Mouse (Mus musculus) hindbrain, embryonic 13.5 days (tissue): Measurements from ENCODE around the gene Igsf21. TPM values are rescaled to one million over a fixed set of nuclear protein-coding genes. Genes with fewer than 3 reads are reported as not detected.
A peak's percentile ranks its signal among the peaks of the same experiment; 100 is the strongest.

Source experiments
- ATAC-seq: fragments of 200-750 bp; cut with Nextera tagmentation; 2 replicates; pipeline ENCODE4 v1.8.0; 2017; ENCODE audit warnings: moderate TSS enrichment; ENCODE audit not compliant: low FRiP score
- H3K27ac ChIP-seq: fragments of 300-500 bp; sonication (generic); 2 replicates; pipeline ENCODE4 v1.5.1; 2015; ENCODE audit warnings: inconsistent platforms, mild to moderate bottlenecking, moderate library complexity
- H3K27me3 ChIP-seq: fragments of 300-500 bp; sonication (generic); 2 replicates; pipeline ENCODE4 v1.6.1; 2015; ENCODE audit warnings: mild to moderate bottlenecking, inconsistent platforms
- H3K36me3 ChIP-seq: fragments of 300-500 bp; sonication (generic); 2 replicates; pipeline ENCODE4 v1.6.1; 2015; ENCODE audit warnings: mild to moderate bottlenecking, inconsistent platforms
- H3K4me1 ChIP-seq: fragments of 300-500 bp; sonication (generic); replicated peaks from 2 replicates; pipeline ENCODE4 v1.6.1; 2015; ENCODE audit warnings: inconsistent platforms
- H3K4me2 ChIP-seq: fragments of 300-500 bp; sonication (generic); 2 replicates; pipeline ENCODE4 v1.6.1; 2015; ENCODE audit warnings: inconsistent platforms, mild to moderate bottlenecking, moderate library complexity
- H3K4me3 ChIP-seq: fragments of 300-500 bp; sonication (generic); 2 replicates; pipeline ENCODE4 v1.5.1; 2015; ENCODE audit warnings: mild to moderate bottlenecking, inconsistent platforms
- H3K9ac ChIP-seq: fragments of 300-500 bp; sonication (generic); 2 replicates; pipeline ENCODE4 v1.6.1; 2015; ENCODE audit warnings: mild to moderate bottlenecking, inconsistent platforms
- H3K9me3 ChIP-seq: fragments of 300-500 bp; sonication (generic); 2 replicates; pipeline ENCODE4 v1.6.1; 2016; ENCODE audit warnings: inconsistent platforms
- WGBS: fragments of 180-500 bp; shearing (Covaris S2); methylation state at CpG from one replicate; pipeline ENCODE4 v1.1.7; 2015; 5-methylcytosine and 5-hydroxymethylcytosine counted together
- polyA plus RNA-seq: library from polyadenylated mRNA; unstranded; fragments of >200 nt; fragmentation: Nextera tagmentation; extraction: Ambion mirVana; gene quantifications from 2 replicates; pipeline ENCODE4 v1.2.1, GENCODE M21; 2015

Igsf21 gene
- polyA plus RNA-seq, 1 experiment from 2014 or later: 46.4 TPM

DNA sequence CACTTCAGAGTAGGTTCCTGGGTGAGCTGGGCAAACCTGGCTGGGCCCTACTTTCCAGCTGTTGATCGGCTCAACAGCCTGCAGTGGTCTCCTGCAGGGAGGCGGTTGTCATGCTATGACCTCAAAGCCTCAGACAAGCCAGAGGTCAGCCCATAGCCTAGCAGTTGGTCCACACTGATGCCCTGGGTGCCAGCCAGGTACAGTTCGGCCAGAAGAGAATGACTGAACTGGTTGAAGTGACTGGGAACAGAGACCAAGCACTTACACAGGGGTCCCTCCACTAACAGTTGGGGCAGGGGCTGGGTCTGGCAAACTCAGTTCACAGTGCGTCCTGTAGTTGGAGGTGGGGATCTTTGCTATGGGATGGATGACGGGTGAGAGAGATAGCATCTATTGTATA is 162.5 kb downstream of the Igsf21 start:
- Histone ChIP-seq H3K4me2 (no peak overlapping the region), H3K27ac (peak overlapping the region; percentile 48), H3K27me3 (0 out of 2 replicates have a peak, but pooled peaks cover 6% of the 10 kb centered on the region), H3K9ac (no peak overlapping the region), H3K4me3 (no peak overlapping the region), H3K4me1 (peaks cover 27% of the 10 kb centered on the region), H3K9me3 (no peaks in the 10 kb centered on the region), H3K36me3 (no peaks in the 10 kb centered on the region)
- WGBS: 78% methylated on average over 5 of the region's 5 CpGs
- ATAC-seq: no peak

DNA sequence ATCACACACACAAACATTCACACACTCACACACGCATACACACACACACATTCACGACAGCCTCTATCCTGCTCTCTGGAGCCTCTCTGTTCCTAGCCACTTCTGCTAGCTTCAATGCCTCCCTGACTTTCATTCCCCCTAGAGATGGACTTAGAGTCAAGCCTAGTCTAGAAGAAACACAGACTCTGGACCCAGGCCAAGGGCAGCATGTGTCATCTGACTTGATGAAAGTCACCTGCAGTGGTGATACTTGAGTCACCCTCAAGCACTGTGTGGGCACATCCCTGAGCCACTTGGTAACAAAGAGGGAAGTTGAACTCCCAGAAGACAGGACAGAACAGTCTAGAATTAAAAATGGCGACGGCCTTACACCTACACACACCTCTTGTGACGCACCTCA is 168.2 kb downstream of the Igsf21 start:
- ATAC-seq: no peak
- Histone ChIP-seq H3K9me3 (no peaks in the 10 kb centered on the region), H3K27me3 (0 out of 2 replicates have a peak, but pooled peaks cover 9% of the 10 kb centered on the region), H3K4me2 (no peak overlapping the region), H3K36me3 (no peaks in the 10 kb centered on the region), H3K4me1 (peaks cover 32% of the 10 kb centered on the region), H3K9ac (no peak overlapping the region), H3K27ac (no peak overlapping the region), H3K4me3 (no peak overlapping the region)
- 88% methylated on average over 5 of the region's 5 CpGs for WGBS

DNA sequence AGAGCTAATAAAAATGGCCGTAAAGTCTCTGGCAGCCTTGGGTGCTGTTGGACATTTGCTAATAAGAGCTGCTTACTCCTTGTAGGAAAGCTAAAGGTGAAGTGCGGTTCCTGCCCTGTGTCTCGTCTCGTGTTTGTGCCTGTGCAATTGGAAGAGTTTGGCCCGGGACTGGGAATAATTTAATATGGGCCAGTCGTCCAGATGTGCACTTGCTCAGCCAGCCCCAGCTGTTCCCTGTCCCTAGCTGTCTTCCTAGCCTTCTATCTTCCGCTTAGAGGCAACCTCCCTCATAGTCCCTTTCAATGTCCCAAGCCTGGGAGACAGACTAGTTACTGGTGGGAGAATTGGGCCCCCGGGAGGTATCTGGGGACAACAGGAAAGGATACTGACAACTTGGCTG is 169.0 kb downstream of the Igsf21 start:
- Histone ChIP-seq H3K27ac (0 out of 2 replicates have a peak overlapping the region, but pooled peaks have one; percentile 4), H3K9ac (no peak overlapping the region), H3K36me3 (no peaks in the 10 kb centered on the region), H3K9me3 (no peaks in the 10 kb centered on the region), H3K4me2 (no peak overlapping the region), H3K27me3 (0 out of 2 replicates have a peak, but pooled peaks cover 9% of the 10 kb centered on the region), H3K4me3 (no peak overlapping the region), H3K4me1 (peaks cover 32% of the 10 kb centered on the region)
- no peak for ATAC-seq
- WGBS: 70% methylated on average over 8 of the region's 8 CpGs

DNA sequence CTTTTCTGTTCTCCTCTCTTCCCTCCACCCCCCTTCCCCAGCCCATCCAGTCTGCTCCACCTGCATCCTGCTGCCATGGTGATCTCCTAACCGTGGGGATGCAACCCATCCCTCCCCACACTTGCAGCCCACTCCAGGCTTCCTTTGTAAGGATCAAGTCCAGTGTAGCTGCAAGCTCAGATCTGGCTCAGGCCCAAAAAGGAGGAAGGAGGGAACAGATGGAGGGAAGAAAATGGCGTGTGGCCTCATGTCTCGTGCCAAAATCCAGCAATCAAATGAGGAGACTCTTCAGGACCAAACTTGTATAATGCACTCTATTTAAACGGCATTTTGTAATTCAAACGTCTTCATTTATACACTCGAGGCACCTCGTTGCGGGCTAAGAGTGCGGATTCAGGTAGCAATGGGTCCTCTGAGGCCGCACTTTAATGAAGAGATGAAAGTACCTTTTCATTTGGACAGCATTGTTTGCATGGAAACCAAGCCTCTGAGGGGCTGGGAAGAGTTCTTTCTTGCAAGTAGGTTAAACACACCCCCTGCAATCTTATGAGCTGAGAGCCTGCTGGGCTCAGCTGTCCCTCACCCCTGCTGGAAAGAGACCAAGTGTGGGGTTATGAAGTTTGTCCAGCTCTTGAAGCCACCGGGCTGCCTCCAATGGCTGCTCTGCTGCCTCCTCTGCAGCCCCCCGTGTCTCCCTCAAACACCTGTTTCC is 169.6 kb downstream of the Igsf21 start:
- H3K36me3 ChIP-seq: no peaks in the 10 kb centered on the region
- no peak overlapping the region for H3K9ac ChIP-seq
- WGBS: 52% methylated on average over 12 of the region's 12 CpGs
- H3K4me2 ChIP-seq: no peak overlapping the region
- no peaks in the 10 kb centered on the region for H3K9me3 ChIP-seq
- H3K27me3 ChIP-seq: peaks cover 6% of the 10 kb centered on the region; the same call in 1 of the 2 replicates
- no peak overlapping the region for H3K4me3 ChIP-seq
- ATAC-seq: 0 out of 2 replicates have a peak, but pooled peaks have one; percentile 18
- peaks cover 32% of the 10 kb centered on the region for H3K4me1 ChIP-seq
- H3K27ac ChIP-seq: 0 out of 2 replicates have a peak overlapping the region, but pooled peaks have one; percentile 4

DNA sequence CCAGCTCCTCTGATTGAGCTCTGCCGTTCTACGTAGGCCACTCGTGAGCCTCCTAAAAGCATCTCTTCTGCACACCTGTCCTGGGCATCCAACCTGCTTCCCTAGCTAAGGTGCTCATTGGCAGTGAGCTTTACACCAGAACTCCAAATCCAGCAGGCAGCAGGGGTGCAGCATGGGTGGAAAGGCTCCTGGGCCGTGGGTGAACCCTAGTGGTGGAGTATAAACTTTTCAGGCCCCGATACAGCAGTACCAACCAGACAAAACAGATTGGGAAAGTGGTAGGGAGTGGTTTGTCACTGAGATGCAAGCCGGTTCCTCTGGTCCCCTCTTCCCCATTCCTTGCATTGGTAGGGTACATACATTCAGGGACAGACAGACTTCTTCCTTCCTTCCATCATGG is 170.2 kb downstream of the Igsf21 start:
- no peak overlapping the region for H3K9ac ChIP-seq
- no peaks in the 10 kb centered on the region for H3K36me3 ChIP-seq
- H3K27me3 ChIP-seq: peaks cover 12% of the 10 kb centered on the region
- H3K27ac ChIP-seq: 0 out of 2 replicates have a peak overlapping the region, but pooled peaks have one; percentile 4
- H3K4me2 ChIP-seq: no peak overlapping the region
- H3K4me1 ChIP-seq: peaks cover 29% of the 10 kb centered on the region
- no peak overlapping the region for H3K4me3 ChIP-seq
- no peaks in the 10 kb centered on the region for H3K9me3 ChIP-seq
- no peak for ATAC-seq
- WGBS: 73% methylated on average over 6 of the region's 6 CpGs

DNA sequence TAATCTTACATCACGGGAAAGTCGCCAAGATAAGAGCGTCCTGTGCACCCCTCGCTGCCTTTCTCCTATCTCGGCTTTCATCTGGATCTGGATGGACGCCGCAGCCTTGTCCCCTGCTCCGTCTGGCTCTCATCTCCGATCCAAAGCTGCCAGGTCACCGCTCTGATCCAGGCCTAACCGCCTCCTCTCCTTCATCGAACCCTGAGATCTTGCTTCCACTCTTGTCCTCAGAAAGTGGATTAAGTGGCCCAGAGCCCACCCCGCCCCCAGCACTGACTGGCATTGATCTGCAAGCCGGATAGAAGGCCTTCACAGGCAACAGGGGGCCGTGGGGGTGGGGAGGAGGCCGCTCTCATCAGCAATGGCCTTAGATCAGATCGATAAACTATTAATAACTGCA is 175.5 kb downstream of the Igsf21 start:
- H3K27ac ChIP-seq: peak overlapping the region; percentile 66
- 0 out of 2 replicates have a peak overlapping the region, but pooled peaks have one; percentile 19 for H3K9ac ChIP-seq
- peaks cover 19% of the 10 kb centered on the region for H3K27me3 ChIP-seq
- no peaks in the 10 kb centered on the region for H3K36me3 ChIP-seq
- H3K4me3 ChIP-seq: no peak overlapping the region
- WGBS: 31% methylated on average over 17 of the region's 17 CpGs
- no peak overlapping the region for H3K4me2 ChIP-seq
- H3K9me3 ChIP-seq: no peaks in the 10 kb centered on the region
- peaks cover 24% of the 10 kb centered on the region for H3K4me1 ChIP-seq
- no peak for ATAC-seq

DNA sequence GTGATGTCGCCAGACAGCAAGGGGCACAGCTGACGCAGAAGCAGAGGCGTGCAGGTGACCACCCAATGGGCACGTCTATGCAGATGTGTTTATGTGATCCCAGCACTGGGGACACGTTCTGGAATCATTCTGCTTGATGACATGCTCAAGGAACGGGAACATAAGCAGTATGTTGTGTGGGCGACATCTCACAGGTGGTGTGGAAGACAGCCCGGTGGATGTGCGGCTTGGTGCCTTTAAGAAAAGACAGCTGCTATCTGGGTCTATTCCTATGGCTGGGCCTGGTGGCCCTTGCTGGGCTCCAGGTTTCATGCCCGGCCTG is 176.3 kb downstream of the Igsf21 start:
- no peak overlapping the region for H3K4me3 ChIP-seq
- H3K27me3 ChIP-seq: peaks cover 19% of the 10 kb centered on the region
- peaks cover 24% of the 10 kb centered on the region for H3K4me1 ChIP-seq
- H3K9ac ChIP-seq: no peak overlapping the region
- ATAC-seq: peak; percentile 32; the same call in 1 of the 2 replicates
- H3K4me2 ChIP-seq: no peak overlapping the region
- WGBS: 35% methylated on average over 10 of the region's 10 CpGs
- peak overlapping the region; percentile 66 for H3K27ac ChIP-seq
- no peaks in the 10 kb centered on the region for H3K9me3 ChIP-seq
- no peaks in the 10 kb centered on the region for H3K36me3 ChIP-seq

DNA sequence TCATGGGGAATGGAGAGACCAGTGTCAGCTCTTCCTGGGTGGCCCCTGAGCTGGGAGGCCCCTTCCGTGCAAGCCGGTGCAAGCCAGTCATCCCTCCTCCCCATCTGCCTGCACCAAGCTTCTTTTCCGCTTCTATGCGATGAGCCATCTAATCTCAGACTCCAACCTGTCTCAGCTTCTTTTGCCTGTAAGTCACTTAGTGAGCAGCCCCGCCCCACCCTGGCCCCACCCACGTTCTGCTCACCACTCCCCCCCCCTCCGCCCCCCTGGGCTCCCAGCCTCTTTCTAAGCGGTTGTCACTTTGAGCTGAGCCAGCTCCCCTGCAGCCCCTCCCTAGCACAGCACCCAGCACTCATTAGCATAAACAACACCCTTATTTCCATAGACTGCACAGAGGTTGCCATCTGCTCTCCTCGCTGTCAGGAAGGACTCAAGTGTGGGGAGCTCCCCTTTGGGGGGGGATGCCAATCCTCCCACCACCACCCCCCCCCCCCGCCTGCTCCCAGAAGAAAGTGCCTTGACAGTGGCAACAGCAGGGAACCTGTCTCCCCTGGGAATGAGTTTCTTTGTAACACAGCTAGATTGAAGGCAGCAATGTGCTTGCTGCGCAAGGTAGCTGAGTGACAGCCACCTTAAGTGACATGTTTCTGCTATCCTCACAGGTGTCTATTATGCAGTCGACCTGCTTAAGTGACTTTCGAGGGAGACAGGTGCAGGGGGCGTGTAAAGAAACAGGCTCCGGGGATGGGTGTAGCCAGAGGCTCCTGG is 176.8 kb downstream of the Igsf21 start:
- peaks cover 24% of the 10 kb centered on the region for H3K4me1 ChIP-seq
- peak; percentile 78 for ATAC-seq
- H3K9ac ChIP-seq: no peak overlapping the region
- no peak overlapping the region for H3K4me2 ChIP-seq
- 12% methylated on average over 14 of the region's 15 CpGs for WGBS
- H3K27ac ChIP-seq: peak overlapping the region; percentile 66
- H3K27me3 ChIP-seq: peaks cover 19% of the 10 kb centered on the region
- no peaks in the 10 kb centered on the region for H3K9me3 ChIP-seq
- H3K36me3 ChIP-seq: no peaks in the 10 kb centered on the region
- H3K4me3 ChIP-seq: no peak overlapping the region

DNA sequence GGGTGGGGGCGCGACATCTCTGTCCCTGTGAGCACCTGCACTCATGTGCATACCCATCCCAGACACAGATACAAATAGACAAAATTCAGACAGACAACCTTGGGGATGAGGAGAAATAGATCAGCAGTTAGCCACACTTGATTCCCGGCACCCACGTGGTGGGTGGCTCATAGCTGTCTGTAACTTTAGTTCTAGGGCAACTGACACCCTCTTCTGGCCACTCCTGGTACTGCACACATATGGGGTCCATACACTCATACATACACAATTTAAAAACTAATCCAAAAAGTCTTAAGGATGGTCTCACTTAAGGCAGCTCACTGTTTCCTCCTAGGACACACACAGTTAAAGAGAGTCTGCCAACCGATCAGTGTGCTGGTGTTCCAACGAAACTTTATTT is 178.1 kb downstream of the Igsf21 start:
- H3K36me3 ChIP-seq: no peaks in the 10 kb centered on the region
- 94% methylated on average over 6 of the region's 6 CpGs for WGBS
- H3K9ac ChIP-seq: no peak overlapping the region
- H3K4me1 ChIP-seq: peaks cover 25% of the 10 kb centered on the region
- H3K4me3 ChIP-seq: no peak overlapping the region
- no peak overlapping the region for H3K27ac ChIP-seq
- H3K4me2 ChIP-seq: no peak overlapping the region
- peaks cover 17% of the 10 kb centered on the region for H3K27me3 ChIP-seq
- ATAC-seq: no peak
- no peaks in the 10 kb centered on the region for H3K9me3 ChIP-seq

DNA sequence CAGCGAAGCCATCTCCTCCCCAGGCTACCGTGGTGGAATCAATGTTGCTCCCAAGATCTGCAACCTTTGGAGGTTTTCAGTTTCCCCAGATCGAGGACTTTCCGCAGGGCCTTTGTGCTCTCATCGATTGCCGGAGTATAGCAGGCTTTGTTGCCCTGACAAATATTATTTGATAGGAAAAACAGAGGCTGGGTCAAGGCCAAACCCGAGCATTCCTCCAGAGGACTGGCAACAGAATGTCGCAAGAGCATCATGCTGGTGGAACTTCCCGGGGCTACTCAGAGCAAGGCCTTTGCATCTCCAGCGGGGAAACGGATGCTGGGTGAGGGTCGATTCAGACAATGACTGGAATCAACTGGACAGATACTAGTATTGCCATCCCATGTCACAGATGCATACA is 180.6 kb downstream of the Igsf21 start:
- no peaks in the 10 kb centered on the region for H3K9me3 ChIP-seq
- peaks cover 4% of the 10 kb centered on the region; the same call in 1 of the 2 replicates for H3K27me3 ChIP-seq
- H3K4me2 ChIP-seq: no peak overlapping the region
- ATAC-seq: no peak
- WGBS: 90% methylated on average over 12 of the region's 12 CpGs
- H3K9ac ChIP-seq: no peak overlapping the region
- H3K4me1 ChIP-seq: peaks cover 24% of the 10 kb centered on the region
- no peak overlapping the region for H3K4me3 ChIP-seq
- H3K27ac ChIP-seq: no peak overlapping the region
- H3K36me3 ChIP-seq: no peaks in the 10 kb centered on the region

DNA sequence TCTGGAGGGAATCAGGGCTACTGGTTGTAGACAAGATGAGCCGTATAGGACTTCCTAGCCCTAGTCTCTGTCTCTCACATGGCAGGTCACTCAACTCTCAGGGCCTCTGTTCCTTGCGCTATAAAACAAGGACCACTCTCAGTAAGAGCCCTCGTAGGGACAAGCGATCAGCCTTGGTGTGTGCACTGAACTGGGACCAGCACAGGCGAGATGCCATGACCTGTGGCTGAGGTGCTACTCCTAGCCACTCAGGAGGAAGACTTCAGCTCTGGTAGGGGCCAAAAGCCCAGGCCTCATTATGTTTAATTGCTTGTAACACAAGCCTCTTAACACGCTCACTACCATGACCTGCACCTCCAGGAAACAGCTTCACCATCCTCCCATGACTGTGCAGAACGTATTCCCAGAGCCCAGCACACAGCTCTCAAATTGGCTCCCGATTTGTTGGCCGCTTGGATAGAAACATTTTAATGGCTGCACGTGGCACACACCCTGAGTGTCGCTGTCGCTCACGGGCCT is 183.4 kb downstream of the Igsf21 start:
- 75% methylated on average over 13 of the region's 13 CpGs for WGBS
- ATAC-seq: no peak
- Histone ChIP-seq H3K27me3 (no peaks in the 10 kb centered on the region), H3K36me3 (no peaks in the 10 kb centered on the region), H3K9ac (no peak overlapping the region), H3K4me2 (no peak overlapping the region), H3K9me3 (no peaks in the 10 kb centered on the region), H3K4me1 (peaks cover 4% of the 10 kb centered on the region; the same call in 1 of the 2 replicates), H3K27ac (no peak overlapping the region), H3K4me3 (no peak overlapping the region)

DNA sequence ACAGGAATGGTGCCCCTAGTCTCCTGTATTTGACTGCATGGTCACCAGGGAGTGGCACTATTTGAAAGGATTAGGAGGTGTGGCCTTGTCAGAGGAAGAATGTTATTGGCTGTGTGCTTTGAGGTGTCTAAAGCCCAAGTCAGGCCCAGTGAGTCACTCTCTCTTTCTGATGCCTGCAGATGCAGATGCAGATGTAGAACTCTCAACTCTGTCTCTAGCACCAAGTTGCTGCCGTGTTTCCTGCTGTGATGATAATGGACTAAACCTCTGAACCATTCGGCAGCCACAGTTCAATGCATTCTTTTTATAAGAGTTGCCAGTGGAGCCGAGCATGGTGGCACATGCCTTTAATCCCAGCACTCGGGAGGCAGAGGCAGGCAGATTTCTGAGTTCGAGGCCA is 186.3 kb downstream of the Igsf21 start:
- 87% methylated on average over 5 of the region's 5 CpGs for WGBS
- no peak overlapping the region for H3K27ac ChIP-seq
- no peaks in the 10 kb centered on the region for H3K27me3 ChIP-seq

More for the DNA sequence above, 186.3 kb downstream of the Igsf21 start:
- H3K4me2 ChIP-seq: no peak overlapping the region
- no peak overlapping the region for H3K9ac ChIP-seq
- no peaks in the 10 kb centered on the region for H3K36me3 ChIP-seq
- no peak for ATAC-seq
- no peak overlapping the region for H3K4me3 ChIP-seq
- H3K4me1 ChIP-seq: peaks cover 4% of the 10 kb centered on the region; the same call in 1 of the 2 replicates
- H3K9me3 ChIP-seq: no peaks in the 10 kb centered on the region
